Mouse (Mus musculus): ENCODE measurements at regions not wholly inside any gene's neighbourhood (a gene's known extent, or its start where the extent isn't known, plus 50 kb on each side); places are given as distances from the start of the nearest gene placed in this dataset.

DNA sequence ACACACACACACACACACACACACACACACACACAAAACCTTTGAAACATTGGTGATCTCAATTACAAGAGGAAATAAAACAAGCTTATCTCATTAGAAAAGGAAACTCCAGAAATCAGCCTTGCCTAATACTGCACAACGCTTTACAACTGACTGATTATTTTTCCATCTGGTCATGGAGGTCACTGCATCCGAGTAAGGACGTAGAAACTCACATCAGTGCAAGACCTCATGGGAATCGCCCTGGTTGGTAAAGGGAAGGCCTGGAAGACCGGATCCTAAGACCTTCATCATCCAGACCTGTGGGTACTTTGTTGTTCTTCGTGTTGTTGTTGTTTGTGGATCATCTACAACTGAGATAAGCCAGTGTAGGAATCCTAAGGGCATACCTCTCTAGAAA lies 77.8 kb upstream of the Sestd1 start:
- no peak for DNase-seq (ENCODE audit: low spot score)
- intact Hi-C loops (cut with DNase I), result no loop called here

DNA sequence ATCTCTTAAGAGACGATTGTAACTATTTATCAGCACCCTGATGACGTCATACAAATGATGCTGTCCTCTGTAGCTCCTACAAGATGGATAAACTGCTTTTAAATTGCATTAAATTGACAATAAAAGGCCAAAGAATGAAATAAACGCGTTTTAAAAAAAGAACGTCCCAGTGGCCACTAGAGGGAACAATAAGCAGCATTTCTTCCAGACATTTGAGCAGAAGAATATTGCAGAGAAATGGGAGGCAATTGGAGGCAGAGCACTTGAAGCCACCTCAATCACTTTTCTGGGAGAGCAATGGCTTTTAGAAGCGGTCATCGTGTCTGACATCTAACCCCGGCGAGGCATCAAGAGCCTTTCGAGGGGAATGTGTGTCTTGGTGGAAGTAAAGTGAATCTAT lies 76.4 kb upstream of the Sestd1 start:
- intact Hi-C loops (cut with DNase I), result no loop called here
- DNase-seq (ENCODE audit: low spot score), result no peak

- intact Hi-C loops (cut with DNase I), result no loop called here
- no peak for DNase-seq (ENCODE audit: low spot score)
Observed at GRCm38 (mm10) chr2:77351987-77352628, 71.7 kb upstream of the Sestd1 start.

DNA sequence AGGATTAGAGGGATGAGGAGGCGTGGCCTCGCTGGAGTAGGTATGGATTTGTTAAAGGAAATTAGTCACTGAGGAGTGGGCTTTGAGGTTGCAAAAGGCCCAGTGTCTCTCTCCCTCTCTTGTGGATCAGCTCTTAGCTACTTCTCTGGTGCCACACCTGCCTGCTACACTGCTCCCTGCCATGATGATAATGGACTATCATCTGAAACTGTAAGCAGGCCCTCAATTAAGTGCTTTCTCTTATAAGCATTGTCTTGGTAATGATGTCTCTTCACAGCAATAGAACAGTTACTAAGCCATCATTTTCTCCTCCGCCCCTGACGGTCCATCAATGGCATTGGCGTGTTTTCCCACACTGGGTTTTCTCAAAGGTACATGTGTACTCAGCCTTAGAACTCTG lies 66.6 kb upstream of the Sestd1 start:
- intact Hi-C loops (cut with DNase I), result loop anchor here (10.0 kb wide), 1 partner anchor 358 kb away; no protein-coding TSS in a partner anchor
- DNase-seq (ENCODE audit: low spot score), result no peak

GRCm38 (mm10) chr2:77343736-77344440 lies 63.5 kb upstream of the Sestd1 start:
- DNase-seq (ENCODE audit: low spot score), result no peak
- intact Hi-C loops (cut with DNase I), result loop anchor here (2.0 to 10.0 kb wide), 4 partner anchors 35 to 373 kb away; no protein-coding TSS in a partner anchor

DNA sequence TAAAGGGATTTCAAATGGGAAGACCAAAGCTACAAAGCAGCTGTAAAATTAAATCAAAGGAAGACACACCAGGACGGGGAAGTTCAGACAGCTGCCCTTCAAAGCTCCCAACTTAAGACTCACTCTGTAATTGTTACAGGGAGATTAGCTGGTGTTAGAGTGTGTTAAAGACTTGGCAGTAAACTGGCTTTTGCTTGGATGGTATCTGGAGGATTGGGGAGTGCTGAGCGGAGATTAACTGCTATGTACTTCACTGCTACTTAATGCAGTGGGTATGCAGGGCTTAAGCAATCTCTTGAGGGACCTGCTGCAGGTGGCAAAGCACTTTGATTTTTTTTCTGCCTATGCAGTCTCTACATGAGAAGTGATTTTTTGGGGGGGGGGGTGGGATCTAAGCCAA lies 62.0 kb upstream of the Sestd1 start:
- no peak for DNase-seq (ENCODE audit: low spot score)

DNA sequence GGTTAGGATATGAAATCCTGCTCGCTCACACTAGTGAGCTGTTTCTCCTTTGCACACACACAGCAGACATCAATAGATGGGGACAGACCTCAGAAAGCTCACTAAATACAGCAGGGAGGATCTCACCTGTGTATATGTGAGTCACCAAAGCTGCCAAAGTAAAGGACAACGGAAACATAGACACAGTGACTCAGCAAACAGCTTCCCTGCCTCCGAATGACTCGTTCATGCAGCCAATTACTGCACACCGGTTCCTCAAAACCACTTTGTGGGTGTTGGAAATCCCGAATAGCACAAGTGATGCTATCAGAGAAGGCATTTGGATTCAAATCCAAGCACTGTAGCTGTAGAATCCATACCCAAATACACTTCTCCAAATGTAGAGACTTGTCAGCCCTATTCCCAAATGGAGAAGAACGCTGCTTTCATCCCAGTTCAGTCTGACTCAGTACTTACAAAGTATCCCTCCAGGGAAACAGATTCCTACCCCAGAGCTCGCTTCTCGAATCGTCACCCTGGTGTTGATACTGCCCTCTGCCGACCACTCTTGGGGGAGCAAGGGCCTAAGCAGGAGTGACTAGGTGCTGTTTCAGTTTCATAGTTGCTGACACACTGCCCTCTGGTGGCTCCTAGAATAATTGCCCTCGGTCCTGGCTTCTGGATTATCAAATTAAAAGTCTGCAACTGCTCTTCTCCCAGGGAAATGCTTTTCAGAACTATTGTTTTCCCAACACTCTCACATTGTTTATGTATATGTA lies 61.4 kb upstream of the Sestd1 start:
- peak; percentile 79 for DNase-seq (ENCODE audit: low spot score)
- intact Hi-C loops (cut with DNase I), result loop anchor here (1.0 to 10.0 kb wide), 5 partner anchors 33 to 371 kb away; no protein-coding TSS in a partner anchor

More for the DNA sequence above, 62.0 kb upstream of the Sestd1 start:
- intact Hi-C loops (cut with DNase I), result loop anchor here (2.0 to 10.0 kb wide), 4 partner anchors 34 to 372 kb away; no protein-coding TSS in a partner anchor

- no peak for DNase-seq (ENCODE audit: low spot score)
- intact Hi-C loops (cut with DNase I), result loop anchor here (5.0 to 10.0 kb wide), 2 partner anchors 278 to 365 kb away; no protein-coding TSS in a partner anchor
Observed at GRCm38 (mm10) chr2:77340076-77340475, 59.7 kb upstream of the Sestd1 start.

DNA sequence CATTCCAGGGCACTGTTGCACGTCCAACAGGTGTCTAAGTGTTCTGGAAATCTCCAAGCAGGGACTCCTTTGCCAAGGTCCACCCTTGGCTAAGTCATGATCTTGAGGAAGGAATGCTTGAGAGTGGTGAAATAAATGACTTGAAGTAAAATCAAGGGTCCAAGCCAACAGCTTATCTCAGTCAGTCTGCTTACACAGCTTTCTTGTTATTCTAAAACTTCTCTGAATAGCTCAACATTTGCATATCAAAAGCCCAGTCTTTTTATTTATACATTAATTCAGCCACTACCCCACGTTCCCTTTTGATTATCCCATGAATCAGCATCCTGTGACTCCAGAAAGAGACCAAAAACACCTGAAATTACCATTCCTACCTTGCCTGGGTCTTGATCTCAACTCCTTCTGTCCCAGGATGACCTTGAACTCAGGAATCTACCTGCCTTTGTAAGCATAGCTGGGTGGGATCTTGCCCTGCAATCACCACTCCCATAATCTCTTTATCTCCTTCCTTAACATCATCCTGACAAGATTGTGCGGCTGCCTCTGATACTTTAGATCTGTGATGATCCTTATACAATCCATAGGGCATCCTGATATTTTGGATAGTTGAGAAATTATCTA lies 57.5 kb upstream of the Sestd1 start:
- intact Hi-C loops (cut with DNase I), result no loop called here
- DNase-seq (ENCODE audit: low spot score), result no peak

DNA sequence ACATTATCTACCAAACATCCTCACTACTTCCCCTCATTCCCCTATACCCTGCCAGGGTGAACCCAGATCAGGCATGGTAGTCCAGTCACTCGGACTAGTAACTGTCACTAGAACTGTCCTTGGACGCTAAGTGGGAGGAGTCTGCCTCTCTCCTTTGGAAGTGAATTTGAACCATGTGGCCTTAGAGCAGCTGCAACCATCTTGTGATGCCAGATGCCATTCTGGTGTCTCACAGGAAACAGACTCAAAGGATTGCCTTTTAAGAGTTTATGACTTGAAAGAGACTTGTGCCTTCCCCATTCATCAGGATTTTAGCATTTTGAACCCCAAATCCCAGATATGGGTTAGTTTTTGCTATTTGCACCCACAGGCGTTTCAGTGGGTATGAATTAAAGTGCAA lies 56.9 kb upstream of the Sestd1 start:
- intact Hi-C loops (cut with DNase I), result no loop called here
- no peak for DNase-seq (ENCODE audit: low spot score)

DNA sequence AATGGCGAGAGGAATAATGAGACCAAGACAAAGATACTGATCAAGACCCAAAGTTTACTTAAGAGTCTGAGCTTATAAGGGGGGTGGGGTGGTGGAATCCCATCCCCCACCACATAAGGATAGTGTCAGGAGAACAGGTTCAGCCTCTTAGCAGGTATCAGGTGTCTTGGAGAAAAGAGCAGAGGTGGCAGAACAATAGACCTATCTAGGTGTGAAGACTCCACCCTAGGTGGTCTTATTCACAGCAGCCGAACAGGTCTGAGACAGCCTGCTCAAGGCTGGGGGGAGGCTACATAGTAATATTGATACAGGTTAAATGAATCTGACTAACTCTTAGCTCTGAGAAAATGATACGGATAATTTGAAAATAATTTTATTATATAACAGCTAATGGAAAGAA lies 56.4 kb upstream of the Sestd1 start:
- intact Hi-C loops (cut with DNase I), result no loop called here
- DNase-seq (ENCODE audit: low spot score), result no peak

DNA sequence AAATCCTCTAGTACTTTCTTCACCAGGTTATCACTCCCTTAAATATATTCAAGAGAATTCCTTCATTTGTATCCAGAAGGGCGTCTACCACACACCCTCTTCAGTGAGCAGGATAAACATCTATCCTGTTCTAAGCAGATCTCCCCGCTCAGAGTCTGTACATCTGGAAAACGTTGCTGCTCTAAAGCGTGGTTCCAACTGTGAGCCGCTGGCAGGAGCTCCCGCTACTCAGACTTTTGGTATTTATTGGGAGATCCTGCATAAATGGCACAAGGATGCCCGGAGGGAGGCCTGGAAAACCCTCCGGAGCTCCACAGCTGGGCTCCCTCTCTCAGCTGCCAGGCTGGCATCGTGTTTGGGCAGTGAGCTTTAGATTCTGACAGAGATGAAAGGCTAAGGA lies 54.3 kb upstream of the Sestd1 start:
- DNase-seq (ENCODE audit: low spot score), result no peak
- intact Hi-C loops (cut with DNase I), result no loop called here

DNA sequence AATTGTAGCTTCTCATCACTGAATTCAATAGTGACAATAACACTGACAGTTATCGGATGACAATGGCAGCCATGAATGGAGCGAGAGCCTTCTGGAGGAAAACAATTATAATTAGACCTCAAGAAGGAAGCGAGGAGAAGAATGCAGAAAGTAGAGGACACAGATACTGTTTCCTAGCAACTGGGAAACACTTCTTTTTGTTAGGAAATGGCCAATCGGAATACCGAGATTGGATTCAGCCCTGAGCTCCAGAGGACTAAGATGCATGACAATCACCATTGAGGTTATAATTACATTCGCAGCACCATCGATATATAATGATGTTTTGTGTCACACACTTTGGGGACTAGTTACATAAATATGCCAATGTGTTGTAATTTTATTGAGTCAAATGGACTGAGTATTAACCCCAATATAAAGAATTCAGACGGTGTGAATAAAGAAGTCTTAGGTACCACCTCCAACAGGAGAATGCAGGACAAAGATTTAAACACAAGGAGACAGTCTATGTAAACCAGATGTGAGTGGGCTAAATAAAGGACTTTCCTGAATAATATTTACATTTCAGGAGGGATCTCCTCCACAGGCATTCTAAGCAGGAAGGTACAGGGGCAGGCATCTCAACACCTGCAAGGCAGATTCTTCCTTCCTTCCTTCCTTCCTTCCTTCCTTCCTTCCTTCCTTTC lies 53.1 kb upstream of the Sestd1 start:
- intact Hi-C loops (cut with DNase I), result no loop called here
- no peak for DNase-seq (ENCODE audit: low spot score)

All from heart, postnatal 25 days (tissue).